Mouse (Mus musculus) stomach, embryonic 14.5 days (tissue): ENCODE measurements at regions not wholly inside any gene's neighbourhood (a gene's known extent, or its start where the extent isn't known, plus 50 kb on each side); places are given as distances from the start of the nearest gene placed in this dataset.

Source experiments
- ATAC-seq: fragments of 200-750 bp; cut with Nextera tagmentation; 2 replicates; pipeline ENCODE4 v1.8.0; 2017; ENCODE audit warnings: low read depth, moderate TSS enrichment; ENCODE audit not compliant: insufficient number of reproducible peaks, insufficient read depth, low FRiP score
- H3K27ac ChIP-seq: fragments of 300-500 bp; sonication (generic); 2 replicates; pipeline ENCODE4 v1.5.1; 2014; ENCODE audit warnings: mild to moderate bottlenecking, low read length, moderate library complexity, mixed read lengths
- H3K27me3 ChIP-seq: fragments of 300-500 bp; sonication (generic); 2 replicates; pipeline ENCODE4 v1.6.1; 2014; ENCODE audit warnings: low read length, control low read depth, mixed read lengths; ENCODE audit not compliant: control insufficient read depth, insufficient read depth
- H3K36me3 ChIP-seq: fragments of 300-500 bp; sonication (generic); 2 replicates; pipeline ENCODE4 v1.6.1; 2014; ENCODE audit warnings: mild to moderate bottlenecking, control low read depth, low read length, moderate library complexity, mixed read lengths; ENCODE audit not compliant: control insufficient read depth, insufficient read depth
- H3K4me1 ChIP-seq: fragments of 300-500 bp; sonication (generic); 2 replicates; pipeline ENCODE4 v1.6.1; 2014; ENCODE audit warnings: low read length, control low read depth, mixed read lengths; ENCODE audit not compliant: control insufficient read depth, insufficient read depth
- H3K4me2 ChIP-seq: fragments of 300-500 bp; sonication (generic); replicated peaks from 2 replicates; pipeline ENCODE4 v1.6.1; 2014; ENCODE audit warnings: low read depth, low read length, control low read depth
- H3K4me3 ChIP-seq: fragments of 300-500 bp; sonication (generic); 2 replicates; pipeline ENCODE4 v1.5.1; 2014; ENCODE audit warnings: low read depth, low read length, control low read depth
- H3K9ac ChIP-seq: fragments of 300-500 bp; sonication (generic); replicated peaks from 2 replicates; pipeline ENCODE4 v1.6.1; 2014; ENCODE audit warnings: low read depth, mild to moderate bottlenecking, control low read depth, low read length, moderate library complexity, mixed read lengths
- H3K9me3 ChIP-seq: fragments of 300-500 bp; sonication (generic); 2 replicates; pipeline ENCODE4 v1.6.1; 2016; ENCODE audit warnings: low read depth, low read length, control low read depth; ENCODE audit not compliant: control insufficient read depth
- WGBS: fragments of 180-500 bp; shearing (Covaris S2); extraction: QIAGEN DNeasy Blood & Tissue Kit; methylation state at CpG from one replicate; pipeline ENCODE4 v1.1.7; 2014; 5-methylcytosine and 5-hydroxymethylcytosine counted together

GRCm38 (mm10) chr4:142838363-142838964 is 374.3 kb downstream of the Prdm2 start:
- Histone ChIP-seq H3K27ac (no peak overlapping the region), H3K36me3 (no peaks in the 10 kb centered on the region), H3K4me1 (no peaks in the 10 kb centered on the region), H3K4me3 (no peak overlapping the region), H3K9ac (no peak overlapping the region), H3K4me2 (no peak overlapping the region), H3K9me3 (no peaks in the 10 kb centered on the region), H3K27me3 (no peaks in the 10 kb centered on the region)
- WGBS = 52% methylated on average over 4 of the region's 4 CpGs
- no peak for ATAC-seq

- H3K9me3 ChIP-seq = no peaks in the 10 kb centered on the region
- H3K9ac ChIP-seq = no peak overlapping the region
- no peak overlapping the region for H3K4me2 ChIP-seq
- H3K36me3 ChIP-seq = no peaks in the 10 kb centered on the region
- no peak overlapping the region for H3K4me3 ChIP-seq
- 63% methylated on average over 4 of the region's 4 CpGs for WGBS
- no peak overlapping the region for H3K27ac ChIP-seq
- no peaks in the 10 kb centered on the region for H3K4me1 ChIP-seq
- ATAC-seq = no peak
- no peaks in the 10 kb centered on the region for H3K27me3 ChIP-seq
Measured at GRCm38 (mm10) chr4:142837636-142838035, 375.2 kb downstream of the Prdm2 start.

GRCm38 (mm10) chr4:142829711-142830110 is 383.1 kb downstream of the Prdm2 start:
- 79% methylated on average over 7 of the region's 7 CpGs for WGBS
- no peaks in the 10 kb centered on the region for H3K9me3 ChIP-seq
- peaks cover 6% of the 10 kb centered on the region; the same call in 1 of the 2 replicates for H3K4me1 ChIP-seq
- H3K9ac ChIP-seq = no peak overlapping the region
- no peak overlapping the region for H3K4me3 ChIP-seq
- H3K27me3 ChIP-seq = no peaks in the 10 kb centered on the region
- H3K36me3 ChIP-seq = no peaks in the 10 kb centered on the region
- no peak for ATAC-seq
- no peak overlapping the region for H3K4me2 ChIP-seq
- no peak overlapping the region for H3K27ac ChIP-seq

GRCm38 (mm10) chr4:142828969-142829368 is 383.8 kb downstream of the Prdm2 start:
- H3K4me1 ChIP-seq = peaks cover 6% of the 10 kb centered on the region; the same call in 1 of the 2 replicates
- no peak overlapping the region for H3K9ac ChIP-seq
- no peaks in the 10 kb centered on the region for H3K9me3 ChIP-seq
- 26% methylated on average over 10 of the region's 10 CpGs for WGBS
- H3K36me3 ChIP-seq = no peaks in the 10 kb centered on the region
- ATAC-seq = no peak
- no peak overlapping the region for H3K4me2 ChIP-seq
- H3K27me3 ChIP-seq = no peaks in the 10 kb centered on the region
- no peak overlapping the region for H3K4me3 ChIP-seq
- no peak overlapping the region for H3K27ac ChIP-seq

GRCm38 (mm10) chr4:142826250-142826893 is 386.4 kb downstream of the Prdm2 start:
- Histone ChIP-seq H3K4me3 (no peak overlapping the region), H3K4me1 (peaks cover 6% of the 10 kb centered on the region; the same call in 1 of the 2 replicates), H3K27ac (no peak overlapping the region), H3K27me3 (no peaks in the 10 kb centered on the region), H3K9ac (no peak overlapping the region), H3K4me2 (peak overlapping the region; percentile 4; the same call in 1 of the 2 replicates), H3K9me3 (no peaks in the 10 kb centered on the region), H3K36me3 (no peaks in the 10 kb centered on the region)
- ATAC-seq = no peak
- 37% methylated on average over 13 of the region's 13 CpGs for WGBS

- Histone ChIP-seq H3K4me2 (0 out of 2 replicates have a peak overlapping the region, but pooled peaks have one; percentile 4), H3K36me3 (no peaks in the 10 kb centered on the region), H3K27ac (no peak overlapping the region), H3K9me3 (no peaks in the 10 kb centered on the region), H3K27me3 (no peaks in the 10 kb centered on the region), H3K4me1 (peaks cover 6% of the 10 kb centered on the region; the same call in 1 of the 2 replicates), H3K4me3 (no peak overlapping the region), H3K9ac (no peak overlapping the region)
- ATAC-seq = no peak
- WGBS = 34% methylated on average over 5 of the region's 5 CpGs
Measured at GRCm38 (mm10) chr4:142825786-142826185, 387.0 kb downstream of the Prdm2 start.

- WGBS = 45% methylated on average over 6 of the region's 6 CpGs
- H3K36me3 ChIP-seq = no peaks in the 10 kb centered on the region
- no peak overlapping the region for H3K9ac ChIP-seq
- no peak for ATAC-seq
- no peak overlapping the region for H3K27ac ChIP-seq
- H3K27me3 ChIP-seq = no peaks in the 10 kb centered on the region
- no peaks in the 10 kb centered on the region for H3K4me1 ChIP-seq
- H3K9me3 ChIP-seq = no peaks in the 10 kb centered on the region
- no peak overlapping the region for H3K4me2 ChIP-seq
- no peak overlapping the region for H3K4me3 ChIP-seq
Measured at GRCm38 (mm10) chr4:142818440-142818839, 394.4 kb downstream of the Prdm2 start.

GRCm38 (mm10) chr4:142816986-142817385 is 395.8 kb downstream of the Prdm2 start:
- H3K27me3 ChIP-seq = no peaks in the 10 kb centered on the region
- H3K36me3 ChIP-seq = no peaks in the 10 kb centered on the region
- WGBS = 76% methylated on average over 1 of the region's 1 CpGs
- no peaks in the 10 kb centered on the region for H3K9me3 ChIP-seq
- H3K4me3 ChIP-seq = no peak overlapping the region
- H3K4me2 ChIP-seq = no peak overlapping the region
- no peak overlapping the region for H3K9ac ChIP-seq
- H3K27ac ChIP-seq = no peak overlapping the region
- H3K4me1 ChIP-seq = no peaks in the 10 kb centered on the region
- no peak for ATAC-seq
